Mouse (Mus musculus) gastrocnemius, postnatal 4 days (tissue): ENCODE results near the gene Enc1. TPM values are rescaled to one million over a fixed set of nuclear protein-coding genes. Genes with fewer than 3 reads are reported as not detected.
"Not testable (repeated sequence)": the region's sequence is repeated elsewhere in the genome, so short reads cannot be mapped to it uniquely, and the experiment has no call there.

ENCODE experiments used
- DNase-seq, 2 experiments: peaks; one replicate each; pipeline ENCODE4 v3.0.0; 2021 to 2022; ENCODE audit warnings: low spot score in 2 of 2, mixed read lengths in 2 of 2
- total RNA-seq, 2 experiments: library from RNA; stranded (reverse); gene quantifications; 2 replicates each; pipeline ENCODE4 v1.2.3; 2021

The Enc1 gene
- total RNA-seq, 2 experiments from 2014 or later, result 11.0 to 12.9 TPM

GRCm38 (mm10) chr13:97250551-97251380 is 9.9 kb downstream of the Enc1 start:
- DNase-seq, result no peak

DNA sequence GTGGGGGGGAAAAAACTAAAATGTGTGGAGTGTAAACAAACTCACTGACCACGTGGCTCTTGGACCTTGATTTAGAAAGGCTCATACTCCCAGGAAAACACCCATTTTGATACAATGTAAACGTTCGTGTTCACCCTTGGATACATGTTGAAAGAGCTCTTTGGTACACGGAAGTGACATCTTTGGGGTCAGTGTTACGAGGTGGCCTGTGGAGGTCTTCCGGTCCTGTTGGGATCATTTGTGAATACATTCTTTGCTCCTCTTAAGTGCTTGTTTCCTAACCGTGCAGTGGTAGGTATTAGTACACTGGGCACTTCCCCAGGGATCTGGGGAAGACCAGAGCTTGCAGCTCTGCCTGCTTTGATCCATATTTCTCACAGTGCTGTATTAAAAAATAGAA is 10.8 kb downstream of the Enc1 start:
- DNase-seq, result no peak

DNA sequence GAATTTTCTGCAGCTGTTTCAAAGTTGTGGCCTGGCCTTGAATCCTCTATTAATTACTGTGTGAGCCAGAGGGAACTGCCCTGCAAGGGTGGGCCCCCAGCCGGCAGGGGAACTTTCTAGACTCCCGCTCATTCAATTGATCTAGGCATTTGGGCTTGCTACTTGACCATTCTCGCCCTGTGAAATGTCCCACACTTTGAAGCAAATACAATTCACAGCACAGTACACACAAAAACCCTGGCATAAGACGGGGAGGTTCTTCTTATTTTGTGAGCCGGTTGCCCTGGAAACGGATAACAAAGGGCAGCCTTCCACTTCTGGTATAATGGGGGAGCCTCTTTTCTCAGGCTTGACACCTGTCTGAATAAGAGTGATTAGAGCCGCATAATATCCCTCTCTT is 11.6 kb downstream of the Enc1 start:
- no peak for DNase-seq

DNA sequence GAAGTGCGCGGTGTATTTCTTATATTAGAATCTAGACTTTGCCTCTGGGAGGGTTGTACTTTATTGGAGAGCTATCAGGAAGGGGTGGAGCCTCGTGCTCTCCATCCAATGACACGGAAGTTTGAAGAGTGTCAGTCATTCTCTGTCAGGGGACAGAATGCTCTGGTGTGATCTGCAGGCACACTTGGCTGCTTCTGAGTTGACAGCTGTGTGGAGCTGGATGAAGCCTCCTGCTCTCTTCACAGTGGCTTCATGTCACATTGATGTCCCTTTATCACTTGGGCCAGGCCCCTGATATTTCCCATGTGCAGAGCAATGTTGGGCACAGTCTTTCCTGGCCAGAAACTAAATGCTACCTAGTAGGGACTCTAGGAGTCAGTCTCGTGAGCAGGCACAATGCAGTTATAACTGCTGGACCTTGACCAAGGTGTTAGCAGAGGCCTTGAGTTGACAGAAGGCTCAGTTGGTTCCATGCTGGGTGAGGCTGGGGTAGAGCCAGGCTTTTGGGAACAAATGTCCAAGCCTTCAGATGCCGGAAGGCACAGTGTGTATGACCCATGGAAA is 12.6 kb downstream of the Enc1 start:
- no peak for DNase-seq

DNA sequence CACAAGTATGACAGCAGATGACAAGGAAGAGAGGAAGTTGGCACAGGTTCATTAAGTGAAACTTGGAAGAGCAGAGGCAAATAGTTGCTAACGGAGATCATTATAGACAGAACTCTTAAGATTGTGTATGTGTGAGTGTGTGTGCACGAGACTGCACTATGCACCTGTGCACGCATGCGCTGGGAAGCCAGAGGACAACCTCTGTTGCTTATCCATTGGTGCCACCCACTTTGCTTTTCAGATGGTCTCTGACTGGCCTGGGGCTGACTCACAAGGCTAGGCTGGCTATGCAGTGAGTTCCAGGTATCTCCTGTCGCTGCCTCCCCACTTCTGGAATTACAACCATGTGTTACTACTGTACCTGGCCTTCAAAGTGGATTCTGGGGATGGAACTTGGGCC is 13.1 kb downstream of the Enc1 start:
- no peak for DNase-seq

DNA sequence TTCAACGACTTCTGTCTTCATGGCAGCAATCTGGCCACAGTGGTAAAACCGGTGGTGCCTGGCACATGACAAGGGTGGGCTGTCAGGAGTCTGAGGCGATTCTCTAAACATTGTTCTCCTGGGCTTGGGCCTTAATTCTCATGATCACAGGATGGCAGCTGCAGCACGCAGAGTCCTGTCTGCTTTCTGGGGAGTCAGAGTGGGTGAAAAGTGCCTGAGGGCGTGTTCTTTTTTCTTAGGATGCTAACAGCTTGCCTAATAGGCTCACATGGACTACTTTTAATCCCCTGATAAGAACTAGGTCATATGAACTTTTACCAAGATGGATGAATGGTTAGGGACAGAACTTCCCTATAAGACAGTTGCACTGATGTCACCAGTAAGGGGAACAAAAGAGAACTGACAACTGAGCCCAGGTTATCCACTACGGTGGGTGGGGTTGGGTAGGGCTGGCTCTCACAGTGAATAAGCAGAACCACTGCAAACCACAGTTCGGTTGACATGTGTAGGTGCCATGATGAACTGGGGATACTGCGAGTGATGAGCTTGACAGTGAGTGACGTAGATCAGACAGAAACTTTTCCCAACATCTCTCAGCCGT is 13.8 kb downstream of the Enc1 start:
- no peak for DNase-seq

DNA sequence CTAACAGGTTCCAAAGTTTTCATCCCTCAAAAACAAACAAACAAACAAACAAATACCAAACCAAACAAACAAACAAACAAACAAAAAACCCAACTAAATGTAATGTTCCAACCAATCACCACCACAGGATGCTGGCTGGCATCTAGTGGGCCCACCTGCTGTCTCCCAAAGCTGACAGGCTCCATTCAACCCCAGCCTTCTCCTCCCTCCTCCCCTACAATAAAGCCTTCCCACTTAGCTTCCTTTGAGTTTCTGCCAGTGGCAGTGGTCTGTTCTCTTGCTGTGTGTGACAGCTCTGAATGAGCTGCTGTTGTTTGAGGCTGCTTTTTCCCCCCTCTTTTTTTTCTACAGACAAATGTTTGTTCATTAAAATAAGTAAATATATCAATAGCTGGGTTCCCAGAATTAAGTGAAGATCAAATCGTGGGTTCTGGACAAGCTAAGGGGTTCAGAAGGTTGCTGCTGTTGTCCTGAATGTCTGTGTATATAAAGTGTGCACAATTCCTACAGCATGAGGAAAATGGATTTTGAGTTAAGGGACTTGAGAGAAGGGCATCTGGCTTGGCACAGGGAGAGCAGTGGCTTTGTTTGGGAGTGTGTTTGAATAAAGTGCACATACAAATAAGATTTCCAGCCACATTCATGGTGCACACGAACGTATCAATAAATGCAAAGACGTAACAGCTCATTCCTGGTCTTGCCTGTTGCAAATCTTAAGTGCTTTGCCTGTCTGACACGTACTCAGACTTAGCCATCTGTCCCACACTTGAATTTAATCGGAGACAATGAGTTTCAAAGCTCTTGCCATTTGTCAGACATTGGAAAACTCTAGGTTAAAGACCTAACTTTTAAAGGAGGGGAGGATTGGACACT is 15.3 kb downstream of the Enc1 start:
- no peak for DNase-seq

- no peak for DNase-seq
Measured at GRCm38 (mm10) chr13:97256849-97257379, 16.0 kb downstream of the Enc1 start.

DNA sequence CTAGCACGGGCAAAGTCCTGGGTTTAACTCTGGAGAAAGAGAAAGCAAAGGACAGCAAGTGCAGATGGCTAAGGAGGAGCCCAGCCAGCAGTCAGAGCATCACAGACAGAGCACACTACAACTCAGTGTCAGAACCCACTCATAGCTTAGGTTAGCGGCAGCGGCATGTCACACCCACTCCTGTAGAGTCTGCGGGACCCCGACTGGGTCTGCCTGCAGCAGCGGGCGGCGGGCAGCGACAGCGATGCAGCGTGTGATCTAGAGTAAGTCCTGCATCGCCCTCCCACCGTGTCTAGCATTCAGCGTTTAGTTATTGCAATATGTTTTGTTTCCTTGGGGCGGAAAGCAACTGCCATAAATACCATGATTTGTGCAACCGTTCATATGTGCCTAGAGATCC is 18.4 kb downstream of the Enc1 start:
- DNase-seq, result no peak

- no peak for DNase-seq
Measured at GRCm38 (mm10) chr13:97260456-97261180, 19.7 kb downstream of the Enc1 start.

GRCm38 (mm10) chr13:97261549-97261948 is 20.6 kb downstream of the Enc1 start:
- DNase-seq, result no peak

- DNase-seq, result no peak
Measured at GRCm38 (mm10) chr13:97262676-97263075, 21.8 kb downstream of the Enc1 start.

DNA sequence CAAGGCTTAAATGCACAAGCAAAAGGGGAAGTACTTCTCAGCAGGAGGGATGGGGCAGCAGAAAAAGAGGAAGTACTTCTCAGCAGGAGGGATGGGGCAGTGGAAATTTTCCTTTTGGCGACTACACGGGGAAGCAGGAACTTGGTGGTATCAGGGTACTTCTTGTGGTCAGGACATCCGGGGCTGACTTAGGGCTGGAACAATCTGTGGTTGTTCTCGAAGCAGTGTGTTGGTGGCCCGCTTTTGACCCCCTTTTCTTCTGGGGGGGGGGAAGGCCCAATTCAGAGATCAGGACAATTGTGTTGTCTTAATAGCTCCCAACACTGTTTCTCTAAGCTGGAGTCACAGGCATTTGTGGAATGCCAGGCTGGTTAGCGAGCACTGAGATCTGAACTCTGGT is 24.6 kb downstream of the Enc1 start:
- not testable (repeated sequence) for DNase-seq

DNA sequence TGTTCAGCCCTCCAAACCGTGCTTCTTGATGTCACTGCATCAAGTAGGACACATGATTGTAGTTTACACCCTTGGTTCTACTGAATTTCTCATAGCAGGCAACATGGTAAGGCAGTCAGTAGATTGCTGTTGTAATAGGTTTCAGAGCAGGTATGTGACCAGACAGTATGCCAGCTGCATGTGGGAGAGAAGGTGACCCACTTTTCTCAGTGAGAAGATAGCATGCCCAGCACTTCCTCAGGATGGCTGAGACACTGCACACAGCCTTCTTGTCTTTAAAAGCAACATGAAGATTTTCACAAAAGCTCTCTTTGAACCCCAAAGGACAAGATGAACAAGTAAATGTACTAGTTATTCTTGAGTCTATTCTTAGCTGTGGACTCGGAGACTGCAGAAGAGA is 29.8 kb downstream of the Enc1 start:
- DNase-seq, result no peak

DNA sequence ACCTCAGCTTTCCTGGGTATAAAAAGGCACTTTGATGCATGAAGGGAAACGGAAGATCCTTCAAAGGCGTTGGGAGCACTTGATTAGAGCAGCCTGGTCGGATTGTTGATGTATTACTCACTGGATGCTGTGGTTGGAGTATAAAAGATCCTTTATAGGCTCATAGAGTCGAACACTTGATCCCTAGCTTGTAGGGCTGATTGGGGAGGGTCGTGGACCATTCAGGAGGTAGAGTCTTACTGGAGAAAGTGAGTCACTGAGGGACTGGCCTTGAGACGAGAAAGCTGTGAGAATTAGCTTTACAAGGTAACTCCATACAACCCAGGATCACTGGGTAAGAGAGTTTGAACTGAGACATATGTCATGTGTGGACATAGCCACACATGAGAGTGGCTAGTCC is 30.7 kb downstream of the Enc1 start:
- no peak for DNase-seq

GRCm38 (mm10) chr13:97274757-97275156 is 33.9 kb downstream of the Enc1 start:
- DNase-seq, result no peak

DNA sequence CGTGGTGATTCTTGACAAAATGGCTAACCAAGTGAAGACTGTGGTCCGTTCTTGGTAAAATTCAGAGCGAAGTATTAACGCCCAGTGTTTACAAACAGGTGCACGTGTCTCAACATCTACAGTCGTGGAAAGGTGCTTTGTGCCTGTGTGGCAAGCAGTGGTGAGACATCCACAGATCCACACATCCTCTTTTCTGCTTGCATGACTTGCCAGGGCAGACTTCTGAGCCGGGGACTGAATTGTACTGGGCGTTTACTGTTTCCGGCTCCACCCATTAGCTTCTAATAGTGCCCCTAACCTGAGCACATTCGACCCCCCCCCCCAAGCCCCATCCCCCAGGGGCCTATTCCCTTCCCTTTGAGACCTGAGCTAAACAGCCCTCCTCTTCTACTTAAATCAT is 34.6 kb downstream of the Enc1 start:
- no peak for DNase-seq

DNA sequence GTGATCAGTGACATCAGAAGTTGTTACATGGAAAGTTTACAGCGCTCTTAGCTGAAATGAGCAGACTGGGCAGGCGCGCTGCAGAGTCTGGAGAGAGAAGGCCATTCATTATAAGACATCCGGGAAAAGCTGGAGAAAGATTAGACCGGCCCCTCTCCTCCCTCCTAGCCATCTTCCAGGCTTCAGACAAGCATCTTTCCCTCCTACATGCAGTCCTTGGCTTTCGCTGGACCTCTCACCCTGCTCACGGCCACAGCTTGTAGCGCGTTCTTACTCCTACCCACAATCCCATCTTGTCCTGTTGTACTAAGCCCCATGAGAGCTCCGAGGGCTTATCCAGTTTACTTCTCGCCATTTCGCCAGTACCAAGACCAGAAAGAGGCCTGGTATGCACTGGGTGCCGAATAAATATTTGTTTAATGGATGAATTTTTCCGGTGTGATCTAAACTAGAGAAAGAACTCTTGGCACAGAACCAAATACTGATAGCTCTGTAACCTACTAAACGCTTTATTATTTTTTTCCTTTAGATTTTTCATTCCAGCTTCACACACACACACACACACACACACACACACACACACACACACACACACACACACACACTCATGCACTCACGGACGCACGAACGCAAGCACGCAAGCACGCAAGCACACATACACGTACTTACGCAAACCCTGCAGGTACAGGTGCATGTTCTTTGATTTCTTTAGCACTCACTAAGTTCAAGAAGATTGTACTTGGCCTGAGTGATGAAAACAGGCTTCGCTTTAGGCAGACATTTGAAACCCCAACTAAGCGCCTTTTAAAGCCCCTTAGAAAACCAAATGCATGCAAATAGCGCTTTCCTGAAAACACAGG is 41.4 kb downstream of the Enc1 start:
- DNase-seq, result no peak

GRCm38 (mm10) chr13:97282911-97283281 is 42.0 kb downstream of the Enc1 start:
- DNase-seq, result no peak

DNA sequence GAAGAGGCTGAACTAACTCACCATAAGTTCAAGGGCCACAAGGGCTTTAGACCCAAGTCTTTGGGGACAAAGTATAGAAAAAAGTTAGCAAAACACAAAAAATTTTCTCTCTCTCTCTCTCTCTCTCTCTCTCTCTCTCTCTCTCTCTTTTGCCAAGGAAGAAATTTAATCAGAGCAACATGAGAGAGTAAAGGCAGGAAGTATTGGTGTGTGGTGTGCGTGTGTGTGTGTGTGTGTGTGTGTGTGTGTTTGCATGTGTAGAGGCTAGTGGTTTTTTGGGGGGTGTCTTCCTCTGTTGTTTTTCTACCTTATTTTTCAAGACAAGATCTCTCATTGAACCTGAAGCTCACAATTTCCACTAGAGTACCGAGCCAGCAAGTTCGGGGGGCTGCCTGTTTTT is 46.1 kb downstream of the Enc1 start:
- no peak for DNase-seq
